Mouse (Mus musculus) myocyte (in vitro differentiated cells): ENCODE data around the gene Mt2. TPM values are rescaled to one million over a fixed set of nuclear protein-coding genes. Genes with fewer than 3 reads are reported as not detected.

Experiments used
- H3K27me3 ChIP-seq: one replicate; pipeline ENCODE4 v1.6.1; 2011; ENCODE audit not compliant: control insufficient read depth, insufficient read depth, insufficient read length
- H3K36me3 ChIP-seq: one replicate; pipeline ENCODE4 v1.6.1; 2011; ENCODE audit not compliant: control insufficient read depth, insufficient read depth
- H3K4me2 ChIP-seq: one replicate; pipeline ENCODE4 v1.6.1; 2011; ENCODE audit warnings: low read depth, control low read depth
- H3K4me3 ChIP-seq: one replicate; pipeline ENCODE4 v1.5.1; 2011; ENCODE audit warnings: mild to moderate bottlenecking, control low read depth, moderate library complexity
- H3K79me2 ChIP-seq: one replicate; pipeline ENCODE4 v1.6.1; 2011; ENCODE audit not compliant: control insufficient read depth, insufficient read depth
- H3ac ChIP-seq: one replicate; pipeline ENCODE4 v1.6.1; 2011; ENCODE audit not compliant: control insufficient read depth, insufficient read length
- E2F4 ChIP-seq: IDR thresholded peaks from one replicate; pipeline ENCODE4 v1.6.1; 2011; ENCODE audit warnings: mild to moderate bottlenecking, control low read depth, moderate library complexity; ENCODE audit not compliant: insufficient read depth
- MAX ChIP-seq: IDR thresholded peaks from one replicate; pipeline ENCODE4 v1.6.1; 2011; ENCODE audit warnings: low read depth, mild to moderate bottlenecking, control low read depth
- MYOD1 ChIP-seq, 3 experiments: IDR thresholded peaks; one replicate each; pipeline ENCODE4 v1.6.1; 2011; ENCODE audit warnings: control low read depth in 2 of 3, low read depth in 2 of 3, mild to moderate bottlenecking in 2 of 3, moderate library complexity in 1 of 3; ENCODE audit not compliant: insufficient read length in 2 of 3, control insufficient read depth in 1 of 3
- MYOG ChIP-seq, 3 experiments: IDR thresholded peaks; one replicate each; pipeline ENCODE4 v1.6.1; 2011; ENCODE audit warnings: control low read depth in 2 of 3, low read depth in 2 of 3, mild to moderate bottlenecking in 2 of 3; ENCODE audit not compliant: insufficient read length in 2 of 3, control insufficient read depth in 1 of 3, insufficient read depth in 1 of 3
- POLR2A ChIP-seq: IDR thresholded peaks from one replicate; pipeline ENCODE4 v1.6.1; 2011; ENCODE audit warnings: low read depth, mild to moderate bottlenecking, control low read depth, moderate library complexity; ENCODE audit not compliant: insufficient read length
- POLR2AphosphoS2 ChIP-seq: IDR thresholded peaks from one replicate; pipeline ENCODE4 v1.6.1; 2011; ENCODE audit warnings: low read depth, control low read depth; ENCODE audit not compliant: insufficient read length
- REST ChIP-seq: IDR thresholded peaks from one replicate; pipeline ENCODE4 v1.6.1; 2011; ENCODE audit warnings: mild to moderate bottlenecking, control low read depth, moderate library complexity; ENCODE audit not compliant: insufficient read depth, insufficient read length
- SRF ChIP-seq: IDR thresholded peaks from one replicate; pipeline ENCODE4 v1.6.1; 2011; ENCODE audit warnings: low read depth; ENCODE audit not compliant: control insufficient read depth, insufficient read length
- TCF12 ChIP-seq: IDR thresholded peaks from one replicate; pipeline ENCODE4 v1.6.1; 2011; ENCODE audit warnings: mild to moderate bottlenecking, control low read depth; ENCODE audit not compliant: poor library complexity, insufficient read depth, severe bottlenecking
- TCF3 ChIP-seq: IDR thresholded peaks from one replicate; pipeline ENCODE4 v1.6.1; 2011; ENCODE audit warnings: low read depth, control low read depth; ENCODE audit not compliant: insufficient read length
- USF1 ChIP-seq: IDR thresholded peaks from one replicate; pipeline ENCODE4 v1.6.1; 2011; ENCODE audit warnings: low read depth, mild to moderate bottlenecking, control low read depth, moderate library complexity
- polyA plus RNA-seq: library from polyadenylated mRNA; unstranded; fragments of >200 nt; fragmentation: generic; extraction: Trizol; gene quantifications from one replicate; pipeline ENCODE4 v1.2.1, GENCODE M21; 2012; ENCODE audit warnings: missing spikeins

Mt2 gene
- polyA plus RNA-seq, 1 experiment: 699 TPM

- Histone ChIP-seq H3ac (no peak overlapping the region), H3K36me3 (no peaks in the 10 kb centered on the region), H3K79me2 (peaks cover 14% of the 10 kb centered on the region), H3K4me2 (peak overlapping the region; percentile 91), H3K27me3 (no peaks in the 10 kb centered on the region), H3K4me3 (peak overlapping the region; percentile 91)
- TF ChIP-seq REST (no peak), USF1 (no peak), MAX (no peak), POLR2AphosphoS2 (no peak)
Measured at GRCm38 (mm10) chr8:94177716-94178390, 5.4 kb downstream of the Mt2 start.

GRCm38 (mm10) chr8:94178857-94179712, 6.6 kb downstream of the Mt2 start, which contains the start of gene Mt1:
Gene Mt1 (plus strand): TSS chr8:94179082.
- H3ac ChIP-seq: peak within 1 kb of the TSS; percentile 23
- peak within 1 kb of the TSS; percentile 97 for H3K4me2 ChIP-seq
- H3K36me3 ChIP-seq: no peaks in the 10 kb centered on the region
- TF ChIP-seq MYOD1 (IDR thresholded peaks at IDR 0.05; ENCODE audit: control insufficient read depth in 1 of 3, insufficient read length in 2 of 3, low read depth in 2 of 3) (peak in 1 of 3 experiments; percentile 34), USF1 (peak; percentile 76), MYOG (IDR thresholded peaks at IDR 0.05; ENCODE audit: control insufficient read depth in 1 of 3, insufficient read depth in 1 of 3, insufficient read length in 2 of 3, low read depth in 2 of 3) (peak in 1 of 3 experiments; percentile 52), POLR2A (peak; percentile 90), MAX (no peak), REST (no peak), POLR2AphosphoS2 (peak; percentile 96), SRF (peak; percentile 31), TCF3 (no peak)
- peak within 1 kb of the TSS; percentile 91 for H3K4me3 ChIP-seq
- peaks cover 14% of the 10 kb centered on the region for H3K79me2 ChIP-seq
- no peaks in the 10 kb centered on the region for H3K27me3 ChIP-seq

- Histone ChIP-seq H3K4me3 (peak overlapping the region; percentile 91), H3K4me2 (peak overlapping the region; percentile 97), H3K27me3 (no peaks in the 10 kb centered on the region), H3K79me2 (peaks cover 14% of the 10 kb centered on the region), H3ac (peak overlapping the region; percentile 23), H3K36me3 (no peaks in the 10 kb centered on the region)
- TF ChIP-seq POLR2A: peak; percentile 40
- no peak for TF ChIP-seq E2F4
- peak; percentile 57 for TF ChIP-seq POLR2AphosphoS2
- no peak for TF ChIP-seq MYOG (IDR thresholded peaks at IDR 0.05; ENCODE audit: control insufficient read depth in 1 of 3, insufficient read depth in 1 of 3, insufficient read length in 2 of 3, low read depth in 2 of 3)
Measured at GRCm38 (mm10) chr8:94179713-94180560, 7.5 kb downstream of the Mt2 start.

GRCm38 (mm10) chr8:94180561-94180908, 8.1 kb downstream of the Mt2 start:
- H3ac ChIP-seq: no peak overlapping the region
- no peaks in the 10 kb centered on the region for H3K36me3 ChIP-seq
- no peak for TF ChIP-seq USF1
- no peak for TF ChIP-seq MYOD1 (IDR thresholded peaks at IDR 0.05; ENCODE audit: control insufficient read depth in 1 of 3, insufficient read length in 2 of 3, low read depth in 2 of 3)
- TF ChIP-seq REST: no peak
- TF ChIP-seq MYOG (IDR thresholded peaks at IDR 0.05; ENCODE audit: control insufficient read depth in 1 of 3, insufficient read depth in 1 of 3, insufficient read length in 2 of 3, low read depth in 2 of 3): no peak
- TF ChIP-seq MAX: no peak
- TF ChIP-seq TCF3: no peak
- TF ChIP-seq E2F4: no peak
- H3K27me3 ChIP-seq: no peaks in the 10 kb centered on the region
- peaks cover 14% of the 10 kb centered on the region for H3K79me2 ChIP-seq
- H3K4me2 ChIP-seq: peak overlapping the region; percentile 97
- peak overlapping the region; percentile 91 for H3K4me3 ChIP-seq

GRCm38 (mm10) chr8:94182055-94182929, 9.8 kb downstream of the Mt2 start:
- Histone ChIP-seq H3K4me3 (peak overlapping the region; percentile 11), H3K36me3 (no peaks in the 10 kb centered on the region), H3ac (no peak overlapping the region), H3K4me2 (peak overlapping the region; percentile 97), H3K79me2 (peaks cover 14% of the 10 kb centered on the region), H3K27me3 (no peaks in the 10 kb centered on the region)
- no peak for TF ChIP-seq USF1
- no peak for TF ChIP-seq TCF12
